ENCODE assay signal across 11 mouse cellular contexts in the genomic region with DNA sequence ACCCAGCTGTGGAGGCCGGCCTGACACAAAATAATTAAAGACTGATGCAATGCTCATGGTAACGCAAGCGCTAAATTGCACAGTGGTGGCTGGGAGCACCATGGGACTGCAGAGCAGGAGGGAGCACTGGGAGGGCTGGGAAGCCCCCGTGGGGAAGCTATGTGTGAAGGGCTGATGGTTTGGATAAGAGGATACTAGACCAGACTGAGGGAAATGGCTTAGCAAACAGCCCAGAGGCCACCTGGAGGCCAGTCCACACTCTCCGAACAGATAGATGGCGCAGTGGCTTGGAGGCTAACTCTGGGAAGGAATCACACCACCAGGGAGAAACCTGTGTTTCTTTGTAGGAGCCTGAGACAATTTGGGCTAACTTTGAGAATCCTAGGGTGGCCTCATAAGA.
A peak's percentile ranks its signal among the peaks of the same experiment; 100 is the strongest.
DNase-seq lines count a peak whose midpoint lies in the region; ATAC-seq and TF ChIP-seq lines count a peak whose summit lies in the region.
"Had no signal": no experiment of that assay in that cellular context is flagged by ENCODE, and none has a peak within 500 bp of the region (broad histone marks: within the 10 kb centered on the region; RNA-seq: fewer than 3 reads in every experiment).

No protein-coding gene starts in this region.

- peak; percentile 55 for DNase-seq in forebrain, embryonic 11.5 days (ENCODE audit: low spot score)
- DNase-seq in liver (peak; percentile 24), Patski (ENCODE audit: low read depth, low spot score) (no peak)
- DNase-seq in liver, embryonic 11.5 days (ENCODE audit: low spot score) = no peak
- no peak for DNase-seq in liver, embryonic 13.5 days
- DNase-seq in right cerebral cortex, postnatal 14 days = no peak
- no peak for DNase-seq in adrenal gland, postnatal 25 days
- DNase-seq: B cell, adult 2 months had no signal

- no peaks in the 10 kb centered on the region for H3K36me3 ChIP-seq in forebrain, embryonic 11.5 days (ENCODE audit: control insufficient read depth, insufficient read depth, low read length)
- no peaks in the 10 kb centered on the region for H3K36me3 ChIP-seq in forebrain, embryonic 12.5 days (replicated peaks)
- H3K36me3 ChIP-seq in liver, embryonic 11.5 days (ENCODE audit: control insufficient read depth, insufficient read depth, low read length) = no peaks in the 10 kb centered on the region
- no peaks in the 10 kb centered on the region for H3K36me3 ChIP-seq in liver, embryonic 13.5 days
- H3K36me3 ChIP-seq: hindbrain, embryonic 13.5 days; limb, embryonic 15.5 days had no signal

- in situ Hi-C loops in Patski (cut with MboI; ENCODE audit: low pct_unique_long_range_greater_than_20kb) = no loop called here

- peaks cover 19% of the 10 kb centered on the region; the same call in 1 of the 2 replicates for H3K4me1 ChIP-seq in forebrain, embryonic 11.5 days (replicated peaks; ENCODE audit: control insufficient read depth, insufficient read depth, low read length)
- peaks cover 34% of the 10 kb centered on the region for H3K4me1 ChIP-seq in forebrain, embryonic 12.5 days
- H3K4me1 ChIP-seq in liver, embryonic 11.5 days (replicated peaks; ENCODE audit: control insufficient read depth, insufficient read depth, low read length) = peaks cover 31% of the 10 kb centered on the region
- peaks cover 45% of the 10 kb centered on the region for H3K4me1 ChIP-seq in liver, embryonic 13.5 days (replicated peaks)

- H3K27me3 ChIP-seq in forebrain, embryonic 11.5 days (ENCODE audit: control insufficient read depth, insufficient read depth, low read length) = no peaks in the 10 kb centered on the region
- H3K27me3 ChIP-seq in forebrain, embryonic 12.5 days = no peaks in the 10 kb centered on the region
- peaks cover 3% of the 10 kb centered on the region for H3K27me3 ChIP-seq in liver, embryonic 11.5 days (replicated peaks; ENCODE audit: control insufficient read depth, insufficient read depth, low read length)
- H3K27me3 ChIP-seq in Patski = no peaks in the 10 kb centered on the region
- peaks cover 21% of the 10 kb centered on the region for H3K27me3 ChIP-seq in liver, embryonic 13.5 days
- H3K27me3 ChIP-seq: limb, embryonic 15.5 days had no signal

- WGBS in forebrain, embryonic 11.5 days = 22% methylated on average over 6 of the region's 6 CpGs
- WGBS in forebrain, embryonic 12.5 days = 30% methylated on average over 6 of the region's 6 CpGs
- 43% methylated on average over 6 of the region's 6 CpGs for WGBS in liver, embryonic 11.5 days
- 54% methylated on average over 6 of the region's 6 CpGs for WGBS in liver, embryonic 13.5 days (ENCODE audit: insufficient replicate concordance)

- CTCF ChIA-PET in Patski (lab: Charles Lee) = no interaction called here

- no peak overlapping the region for H3K4me2 ChIP-seq in forebrain, embryonic 11.5 days (ENCODE audit: low read depth, low read length, severe bottlenecking)
- no peak overlapping the region for H3K4me2 ChIP-seq in forebrain, embryonic 12.5 days
- H3K4me2 ChIP-seq in liver, embryonic 11.5 days = no peak overlapping the region
- H3K4me2 ChIP-seq in liver, embryonic 13.5 days = no peak overlapping the region
- H3K4me2 ChIP-seq: hindbrain, embryonic 13.5 days; limb, embryonic 15.5 days had no signal

- TF ChIP-seq CTCF in Patski (IDR thresholded peaks at IDR 0.05) = peak; percentile 26

- ATAC-seq in forebrain, embryonic 11.5 days (replicated peaks; ENCODE audit: low FRiP score) = no peak
- ATAC-seq in forebrain, embryonic 12.5 days (ENCODE audit: low FRiP score) = no peak
- ATAC-seq in liver, embryonic 11.5 days (replicated peaks; ENCODE audit: low FRiP score) = no peak
- no peak for ATAC-seq in Patski
- no peak for ATAC-seq in liver, embryonic 13.5 days (ENCODE audit: low read depth)

- H3K27ac ChIP-seq in forebrain, embryonic 11.5 days (ENCODE audit: low read depth, low read length) = no peak overlapping the region
- H3K27ac ChIP-seq in forebrain, embryonic 12.5 days = no peak overlapping the region
- no peak overlapping the region for H3K27ac ChIP-seq in liver, embryonic 11.5 days (ENCODE audit: low read depth, low read length)
- H3K27ac ChIP-seq in liver, embryonic 13.5 days = 0 out of 2 replicates have a peak overlapping the region, but pooled peaks have one; percentile 3
- H3K27ac ChIP-seq: hindbrain, embryonic 13.5 days; limb, embryonic 15.5 days had no signal

- no peak overlapping the region for H3K4me3 ChIP-seq in forebrain, embryonic 11.5 days (ENCODE audit: low read depth, low read length)
- no peak overlapping the region for H3K4me3 ChIP-seq in forebrain, embryonic 12.5 days (replicated peaks)
- no peak overlapping the region for H3K4me3 ChIP-seq in liver, embryonic 11.5 days (ENCODE audit: low read depth, low read length)
- H3K4me3 ChIP-seq in liver, embryonic 13.5 days (replicated peaks) = no peak overlapping the region
- H3K4me3 ChIP-seq: hindbrain, embryonic 13.5 days; limb, embryonic 15.5 days had no signal

- POLR2A ChIA-PET in Patski (lab: Charles Lee) = no interaction called here

- H3K9ac ChIP-seq in forebrain, embryonic 11.5 days (ENCODE audit: low read length) = no peak overlapping the region
- no peak overlapping the region for H3K9ac ChIP-seq in forebrain, embryonic 12.5 days
- no peak overlapping the region for H3K9ac ChIP-seq in liver, embryonic 11.5 days (ENCODE audit: low read depth, low read length)
- H3K9ac ChIP-seq in liver, embryonic 13.5 days = no peak overlapping the region
- H3K9ac ChIP-seq: hindbrain, embryonic 13.5 days; limb, embryonic 15.5 days had no signal

- no peaks in the 10 kb centered on the region for H3K9me3 ChIP-seq in forebrain, embryonic 11.5 days (ENCODE audit: control insufficient read depth, low read length)
- no peaks in the 10 kb centered on the region for H3K9me3 ChIP-seq in forebrain, embryonic 12.5 days
- H3K9me3 ChIP-seq in liver, embryonic 11.5 days (ENCODE audit: control insufficient read depth, low read length) = no peaks in the 10 kb centered on the region
- no peaks in the 10 kb centered on the region for H3K9me3 ChIP-seq in liver, embryonic 13.5 days (replicated peaks)
- H3K9me3 ChIP-seq: hindbrain, embryonic 13.5 days; limb, embryonic 15.5 days had no signal

Comparison
In these comparisons a context has a peak if more than half of its experiments do, and no peak if none do; other contexts are left out.
1. DNase-seq: peak in forebrain, embryonic 11.5 days (single experiment) and liver (single experiment); none in liver, embryonic 11.5 days (single experiment), Patski (single experiment), liver, embryonic 13.5 days (single experiment), right cerebral cortex, postnatal 14 days (single experiment) and adrenal gland, postnatal 25 days (single experiment).